Mouse (Mus musculus): ENCODE measurements around the gene Apobec1. TPM values are rescaled to one million over a fixed set of nuclear protein-coding genes. Genes with fewer than 3 reads are reported as not detected.
"Not testable (repeated sequence)": the region's sequence is repeated elsewhere in the genome, so short reads cannot be mapped to it uniquely, and the experiment has no call there.

The Apobec1 gene
- polyA plus RNA-seq, 2 experiments from 2014 or later = 24.5 to 28.7 TPM

- peak; percentile 61 for ATAC-seq
Measured at GRCm38 (mm10) chr6:122556959-122557561, 45.2 kb downstream of the Apobec1 start.

DNA sequence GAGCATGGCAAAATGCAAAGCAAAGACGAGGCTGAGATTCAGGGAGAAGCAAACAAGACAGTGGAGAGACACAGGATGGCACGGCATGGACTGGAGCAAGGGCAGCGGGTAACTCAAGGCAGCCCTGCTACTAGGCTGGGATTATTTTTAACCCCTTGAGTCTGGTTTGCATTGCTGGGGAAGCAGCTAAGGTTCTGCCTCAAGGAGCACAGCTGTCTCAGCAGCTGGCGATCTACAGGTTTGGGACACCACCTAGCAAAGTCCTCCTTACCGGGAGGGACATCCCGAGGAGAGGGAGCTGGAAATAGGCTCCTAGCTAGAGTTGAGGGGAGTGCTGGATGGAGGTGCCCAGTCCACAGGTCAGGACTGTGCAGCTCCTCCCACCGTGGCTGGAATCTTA, 47.0 kb downstream of the Apobec1 start:
- ATAC-seq = no peak

DNA sequence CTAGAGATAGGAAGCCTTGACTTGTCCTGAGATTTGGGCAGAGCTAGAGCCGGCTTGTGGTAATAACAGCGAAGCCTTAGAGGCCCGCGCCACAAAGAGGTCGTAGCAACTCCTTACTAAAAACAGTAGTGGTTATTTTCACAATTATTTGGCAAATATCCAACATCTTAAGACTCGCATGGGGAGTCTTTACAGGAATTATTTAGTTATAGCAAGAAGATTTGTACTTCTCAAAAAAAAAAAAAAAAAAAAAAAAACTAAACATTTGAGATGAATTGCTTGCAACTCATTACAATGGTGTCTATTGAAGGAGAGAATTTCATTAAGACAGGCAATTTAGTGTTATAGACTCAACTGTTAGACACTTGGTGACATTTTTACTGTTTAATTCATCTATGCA, 48.1 kb downstream of the Apobec1 start:
- no peak for ATAC-seq

GRCm38 (mm10) chr6:122553606-122554005, 48.6 kb downstream of the Apobec1 start, which contains the start of gene Aicda:
Gene Aicda (plus strand): TSS chr6:122553801.
- ATAC-seq = no peak

DNA sequence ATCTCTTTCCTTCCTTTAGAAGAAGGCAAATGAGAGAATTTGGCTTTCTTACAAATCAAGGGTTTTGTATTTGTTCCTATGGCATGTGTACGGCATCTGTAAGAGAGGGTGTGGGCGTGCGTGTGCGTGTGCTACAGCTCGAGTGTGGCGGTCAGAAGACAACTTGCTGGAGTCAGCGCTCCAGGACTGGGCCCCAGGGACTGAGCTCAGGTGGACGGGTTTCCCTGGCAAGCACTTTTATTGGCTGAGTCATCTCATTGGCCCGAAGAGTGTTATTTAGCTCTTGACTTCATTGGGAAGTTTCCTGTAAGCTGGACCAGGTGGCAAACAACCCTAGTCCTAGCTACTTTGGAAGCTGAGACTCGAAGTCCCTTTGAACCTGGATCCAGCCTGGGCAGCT, 56.3 kb downstream of the Apobec1 start:
- no peak for ATAC-seq

DNA sequence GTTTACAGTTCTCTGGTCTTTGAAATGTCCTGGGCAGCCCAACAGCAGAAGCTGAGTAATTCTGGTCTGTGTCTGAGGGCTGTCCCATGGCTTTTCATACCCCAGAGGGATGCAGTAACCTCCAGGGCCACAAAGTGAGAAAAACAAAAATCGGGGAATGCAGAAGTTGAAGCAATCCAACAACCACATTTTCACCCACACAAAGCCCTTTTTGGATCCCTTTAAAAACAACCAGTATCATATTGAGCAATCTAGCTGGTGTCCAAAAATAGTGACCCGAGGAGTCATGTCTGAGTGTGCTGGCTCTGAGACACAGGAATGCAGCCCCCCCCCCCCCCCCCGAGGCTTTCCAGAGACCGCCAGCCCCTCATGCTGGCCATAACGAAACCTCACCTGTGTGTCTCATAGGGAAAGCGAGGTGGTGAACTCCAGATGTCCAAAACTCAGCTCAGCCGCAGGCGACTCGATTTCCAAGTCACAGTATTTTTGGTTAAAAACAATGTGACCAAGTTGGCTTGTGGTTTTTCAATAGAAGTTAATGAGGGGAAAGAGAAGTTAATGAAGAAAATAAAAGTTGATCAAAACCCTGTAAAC, 56.9 kb downstream of the Apobec1 start:
- no peak for ATAC-seq

DNA sequence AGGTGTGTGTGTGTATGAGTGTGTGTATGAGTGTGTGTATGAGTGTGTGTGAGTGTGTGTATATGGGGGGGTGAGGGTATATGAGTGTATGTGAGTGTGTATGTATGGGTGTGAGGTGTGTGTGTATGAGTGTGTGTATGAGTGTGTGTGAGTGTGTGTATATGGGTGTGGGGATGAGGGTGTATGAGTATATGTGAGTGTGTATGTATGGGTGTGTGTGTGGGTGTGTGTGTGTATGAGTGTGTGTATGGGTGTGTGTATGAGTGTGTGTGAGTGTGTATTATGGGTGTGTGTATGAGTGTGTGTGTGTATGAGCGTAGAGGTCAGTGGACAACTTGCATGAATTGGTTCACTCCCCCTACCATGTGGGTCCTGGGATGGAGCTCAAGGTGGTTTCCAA, 57.6 kb downstream of the Apobec1 start:
- no peak for ATAC-seq

- no peak for ATAC-seq
Measured at GRCm38 (mm10) chr6:122543574-122543973, 58.7 kb downstream of the Apobec1 start.

- ATAC-seq = not testable (repeated sequence)
Measured at GRCm38 (mm10) chr6:122542459-122542858, 59.8 kb downstream of the Apobec1 start.

DNA sequence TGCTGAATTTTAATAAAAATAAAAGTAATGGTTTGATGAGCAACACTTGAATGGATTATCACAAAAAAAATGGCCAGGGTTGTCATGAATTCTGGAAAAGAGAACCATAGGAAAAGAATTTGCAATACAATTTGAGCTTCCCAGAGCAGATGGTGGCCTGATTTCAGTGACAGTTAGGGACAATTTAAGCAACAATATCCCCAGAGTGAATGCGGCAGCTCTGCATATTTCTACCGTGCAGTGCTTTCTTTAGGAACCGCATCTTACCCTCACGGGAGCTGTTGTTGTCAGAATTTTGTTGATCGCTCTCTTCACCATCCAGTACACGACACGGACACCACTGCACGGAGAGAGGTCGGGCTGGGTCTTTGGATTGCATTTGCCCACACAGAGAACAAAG, 62.7 kb downstream of the Apobec1 start:
- ATAC-seq = no peak

DNA sequence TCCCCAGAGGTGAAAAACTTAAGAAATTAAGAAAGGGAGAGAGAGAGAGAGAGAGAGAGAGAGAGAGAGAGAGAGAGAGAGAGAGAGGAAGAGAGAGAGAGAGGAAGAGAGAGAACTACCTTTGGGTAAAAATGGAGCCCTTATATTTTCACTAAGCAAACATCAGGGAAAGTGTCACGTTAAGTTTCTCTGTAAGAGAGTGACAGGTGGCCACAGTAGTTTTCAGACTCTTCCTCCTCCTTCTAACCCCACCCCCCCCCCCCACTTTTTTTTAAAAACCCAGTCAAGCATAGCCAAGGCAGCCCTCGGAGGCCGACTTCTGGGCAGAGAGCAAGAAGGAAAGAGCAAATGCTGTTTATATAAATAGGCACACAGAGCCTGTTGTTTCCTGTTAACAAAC, 68.2 kb downstream of the Apobec1 start:
- ATAC-seq = no peak

DNA sequence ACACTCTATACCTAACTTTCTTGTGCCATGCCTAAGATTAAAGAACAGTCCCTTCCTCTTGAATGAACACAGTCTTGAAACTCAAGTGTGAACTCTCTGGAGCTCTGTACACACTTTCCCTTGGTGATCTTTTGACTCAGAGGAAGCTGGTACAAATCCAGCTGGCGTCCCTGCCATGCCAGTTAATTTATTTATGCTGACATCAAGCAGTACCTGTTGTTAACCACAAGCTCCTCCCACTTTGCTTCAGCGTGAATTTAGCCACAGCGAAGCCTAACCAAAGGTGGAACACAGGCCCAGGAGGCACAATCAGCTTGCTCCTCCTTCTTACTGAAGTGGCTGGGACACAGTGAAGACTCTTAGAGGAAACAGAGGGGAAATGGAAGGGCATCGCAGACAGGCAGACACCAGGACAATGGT, 69.4 kb downstream of the Apobec1 start:
- ATAC-seq = peak; percentile 96

- ATAC-seq = no peak
Measured at GRCm38 (mm10) chr6:122531466-122532174, 70.6 kb downstream of the Apobec1 start.

DNA sequence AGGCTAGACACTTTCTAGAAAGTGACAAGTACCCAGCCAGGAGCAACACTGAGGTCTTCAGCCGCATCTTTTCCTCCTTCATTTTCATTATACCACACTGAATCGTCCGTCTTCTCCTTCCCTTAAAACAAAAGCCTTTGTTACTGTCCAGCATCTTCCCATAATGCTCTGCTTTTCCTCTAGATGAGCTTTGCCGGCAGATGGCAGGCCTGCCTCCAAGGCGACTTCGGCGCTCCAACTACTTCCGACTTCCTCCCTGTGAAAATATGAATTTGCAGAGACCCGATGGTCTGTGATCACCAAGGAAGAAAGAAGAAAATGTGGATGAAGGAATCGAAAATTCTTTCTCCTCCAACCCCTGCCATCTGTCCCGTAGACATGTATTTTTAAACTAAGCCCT, 74.1 kb downstream of the Apobec1 start:
- ATAC-seq = no peak

Other genes with a start within 250 kb of the Apobec1 start
- under 1 TPM; 0.32 to 0.42 TPM for gene Rimklb, start 103.7 kb downstream of the Apobec1 start, polyA plus RNA-seq (2017; shearing (Covaris generic))
- gene Mfap5, start 96.6 kb downstream of the Apobec1 start, polyA plus RNA-seq (2017; shearing (Covaris generic)) = not detected
- 1 to 10 TPM; 2.0 to 4.3 TPM for gene Aicda, start 48.6 kb downstream of the Apobec1 start, polyA plus RNA-seq (2017; shearing (Covaris generic))
- under 1 TPM; 0.20 to 0.37 TPM for gene Gdf3, start 7.6 kb upstream of the Apobec1 start, polyA plus RNA-seq (2017; shearing (Covaris generic))
- gene Dppa3, start 24.0 kb upstream of the Apobec1 start, polyA plus RNA-seq (2017; shearing (Covaris generic)) = not detected
- gene Nanog, start 105.0 kb upstream of the Apobec1 start, polyA plus RNA-seq (2017; shearing (Covaris generic)) = under 1 TPM in 1 of 2 experiments, not detected in 1; 0.22 TPM
- gene Slc2a3, start 199.2 kb upstream of the Apobec1 start, polyA plus RNA-seq (2017; shearing (Covaris generic)) = 10 to 100 TPM; 64.2 to 69.4 TPM
- gene Foxj2, start 217.5 kb upstream of the Apobec1 start, polyA plus RNA-seq (2017; shearing (Covaris generic)) = 1 to 10 TPM; 6.6 to 8.7 TPM

All from activated CD4-positive, CD25-positive, alpha-beta regulatory T cell, adult 4 months (primary cell).